Mouse (Mus musculus) embryonic facial prominence, embryonic 13.5 days (tissue): ENCODE results near the gene Klk1. TPM values are rescaled to one million over a fixed set of nuclear protein-coding genes. Genes with fewer than 3 reads are reported as not detected.
"Not testable (repeated sequence)": the region's sequence is repeated elsewhere in the genome, so short reads cannot be mapped to it uniquely, and the experiment has no call there.

Experiments
- ATAC-seq: fragments of 200-750 bp; cut with Nextera tagmentation; 2 replicates; pipeline ENCODE4 v1.8.0; 2017; ENCODE audit warnings: low read depth; ENCODE audit not compliant: insufficient number of reproducible peaks, insufficient read depth, low FRiP score, low TSS enrichment
- H3K27ac ChIP-seq: fragments of 300-500 bp; sonication (generic); 2 replicates; pipeline ENCODE4 v1.5.1; 2015; ENCODE audit warnings: moderate library complexity, mild to moderate bottlenecking, inconsistent platforms
- H3K27me3 ChIP-seq: fragments of 300-500 bp; sonication (generic); 2 replicates; pipeline ENCODE4 v1.6.1; 2015; ENCODE audit warnings: mild to moderate bottlenecking, inconsistent platforms
- H3K36me3 ChIP-seq: fragments of 300-500 bp; sonication (generic); 2 replicates; pipeline ENCODE4 v1.6.1; 2015; ENCODE audit warnings: mild to moderate bottlenecking, inconsistent platforms
- H3K4me1 ChIP-seq: fragments of 300-500 bp; sonication (generic); 2 replicates; pipeline ENCODE4 v1.6.1; 2015; ENCODE audit warnings: inconsistent platforms
- H3K4me2 ChIP-seq: fragments of 300-500 bp; sonication (generic); 2 replicates; pipeline ENCODE4 v1.6.1; 2015; ENCODE audit warnings: moderate library complexity, mild to moderate bottlenecking, inconsistent platforms
- H3K4me3 ChIP-seq: fragments of 300-500 bp; sonication (generic); 2 replicates; pipeline ENCODE4 v1.5.1; 2015; ENCODE audit warnings: mild to moderate bottlenecking, inconsistent platforms
- H3K9ac ChIP-seq: fragments of 300-500 bp; sonication (generic); 2 replicates; pipeline ENCODE4 v1.6.1; 2015; ENCODE audit warnings: mild to moderate bottlenecking, inconsistent platforms
- H3K9me3 ChIP-seq: fragments of 300-500 bp; sonication (generic); 2 replicates; pipeline ENCODE4 v1.6.1; 2016; ENCODE audit warnings: inconsistent platforms
- WGBS: fragments of 180-500 bp; shearing (Covaris S2); methylation state at CpG from one replicate; pipeline ENCODE4 v1.1.7; 2015; ENCODE audit warnings: mixed read lengths; 5-methylcytosine and 5-hydroxymethylcytosine counted together
- polyA plus RNA-seq: library from polyadenylated mRNA; unstranded; fragments of >200 nt; fragmentation: Nextera tagmentation; extraction: Ambion mirVana; gene quantifications from 2 replicates; pipeline ENCODE4 v1.2.1, GENCODE M21; 2015

The Klk1 gene
- not detected in 2 replicates for polyA plus RNA-seq

GRCm38 (mm10) chr7:44225076-44225475 lies at the start of gene Klk1:
TSS of gene Klk1 (plus strand) at chr7:44225360.
- WGBS: 22% methylated on average over 1 of the region's 1 CpGs
- Histone ChIP-seq H3K27ac (no peak within 1 kb of the TSS), H3K36me3 (no peaks in the 10 kb centered on the region), H3K4me3 (no peak within 1 kb of the TSS), H3K4me2 (no peak within 1 kb of the TSS), H3K4me1 (no peaks in the 10 kb centered on the region), H3K9me3 (no peaks in the 10 kb centered on the region), H3K27me3 (no peaks in the 10 kb centered on the region), H3K9ac (no peak within 1 kb of the TSS)
- no peak for ATAC-seq

GRCm38 (mm10) chr7:44179299-44180045 lies 45.7 kb upstream of the Klk1 start:
- no peak for ATAC-seq
- Histone ChIP-seq H3K27me3 (no peaks in the 10 kb centered on the region), H3K27ac (no peak overlapping the region), H3K36me3 (no peaks in the 10 kb centered on the region), H3K9ac (no peak overlapping the region), H3K4me1 (no peaks in the 10 kb centered on the region), H3K9me3 (no peaks in the 10 kb centered on the region), H3K4me2 (no peak overlapping the region), H3K4me3 (no peak overlapping the region)
- 57% methylated on average over 9 of the region's 9 CpGs for WGBS

- H3K27ac ChIP-seq, H3K27me3 ChIP-seq, ATAC-seq, H3K36me3 ChIP-seq, H3K9me3 ChIP-seq, H3K9ac ChIP-seq, H3K4me3 ChIP-seq, H3K4me1 ChIP-seq, H3K4me2 ChIP-seq: not testable (repeated sequence)
- 64% methylated on average over 8 of the region's 8 CpGs for WGBS
Measured at GRCm38 (mm10) chr7:44186516-44186915, 38.6 kb upstream of the Klk1 start.

DNA sequence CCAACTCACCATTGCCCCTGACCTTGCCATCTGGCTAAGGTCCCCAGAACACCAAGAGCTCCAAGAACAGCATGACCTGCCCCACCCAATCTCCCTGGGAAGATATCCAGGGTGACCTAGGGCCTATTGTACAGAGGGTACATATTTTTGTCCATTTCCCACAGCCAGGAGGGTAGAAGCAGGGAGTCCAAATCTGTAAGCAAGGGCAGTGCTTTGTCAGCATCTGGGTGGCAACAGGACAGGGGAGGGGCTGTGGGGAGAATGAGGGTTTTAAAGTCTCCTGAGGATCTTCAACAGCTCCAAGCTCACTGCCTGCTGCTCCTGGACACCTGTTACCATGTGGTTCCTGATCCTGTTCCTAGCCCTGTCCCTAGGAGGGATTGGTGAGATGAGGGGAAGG lies 37.2 kb upstream of the Klk1 start, which contains the start of gene Klk1b24:
Gene Klk1b24, plus strand, starts transcription at position 301 of the 400 bp plus-strand sequence.
- not testable (repeated sequence) for H3K4me3 ChIP-seq, H3K9ac ChIP-seq, H3K36me3 ChIP-seq, H3K27me3 ChIP-seq, H3K9me3 ChIP-seq, H3K4me2 ChIP-seq, H3K27ac ChIP-seq, H3K4me1 ChIP-seq, ATAC-seq

DNA sequence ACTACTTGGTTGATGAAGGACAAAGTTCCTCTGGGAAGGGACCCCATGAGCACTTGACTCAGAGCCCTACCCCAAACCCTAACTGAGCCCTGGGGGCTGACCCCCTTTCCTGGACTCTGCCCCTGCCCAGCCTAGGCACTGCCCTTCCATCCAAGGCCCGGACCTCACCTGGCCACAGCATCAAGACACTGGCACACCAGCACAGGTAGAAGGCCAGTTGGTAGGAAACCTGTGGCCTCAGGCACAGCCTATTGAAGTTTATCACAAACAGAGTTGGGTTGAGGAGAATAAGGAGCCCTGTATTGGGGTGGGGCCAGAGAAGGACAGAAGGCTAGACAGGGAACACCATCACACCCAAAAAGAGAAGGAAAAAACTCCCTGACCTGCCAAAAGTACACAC lies 31.7 kb upstream of the Klk1 start:
- H3K4me3 ChIP-seq, H3K4me1 ChIP-seq, H3K36me3 ChIP-seq, H3K27ac ChIP-seq, H3K9ac ChIP-seq, H3K4me2 ChIP-seq, ATAC-seq, H3K9me3 ChIP-seq, H3K27me3 ChIP-seq: not testable (repeated sequence)
- WGBS: 89% methylated on average over 1 of the region's 1 CpGs

DNA sequence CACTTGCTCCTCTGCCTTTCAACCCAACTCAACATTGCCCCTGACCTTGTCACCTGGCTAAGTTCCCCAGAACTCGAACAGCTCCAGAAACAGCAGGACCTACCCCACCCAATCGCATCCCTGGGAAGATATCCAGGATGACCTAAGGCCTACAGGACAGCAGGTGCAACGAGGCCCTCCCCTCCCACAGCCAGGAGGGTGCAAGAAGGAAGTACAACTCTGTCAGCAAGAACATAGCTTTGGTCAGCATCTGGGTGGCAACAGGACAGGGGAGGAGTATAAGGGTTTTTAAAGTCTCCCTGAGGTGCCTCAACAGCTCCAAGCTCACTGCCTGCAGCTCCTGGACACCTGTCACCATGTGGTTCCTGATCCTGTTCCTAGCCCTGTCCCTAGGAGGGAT lies 27.3 kb upstream of the Klk1 start, which contains the start of gene Klk1b3:
Gene Klk1b3, plus strand, starts transcription at position 301 of the 400 bp plus-strand sequence.
- Histone ChIP-seq H3K9ac (no peak within 1 kb of the TSS), H3K27me3 (no peaks in the 10 kb centered on the region), H3K4me3 (no peak within 1 kb of the TSS), H3K9me3 (no peaks in the 10 kb centered on the region), H3K4me2 (no peak within 1 kb of the TSS), H3K27ac (no peak within 1 kb of the TSS), H3K36me3 (no peaks in the 10 kb centered on the region), H3K4me1 (no peaks in the 10 kb centered on the region)
- 63% methylated on average over 3 of the region's 3 CpGs for WGBS
- no peak for ATAC-seq

DNA sequence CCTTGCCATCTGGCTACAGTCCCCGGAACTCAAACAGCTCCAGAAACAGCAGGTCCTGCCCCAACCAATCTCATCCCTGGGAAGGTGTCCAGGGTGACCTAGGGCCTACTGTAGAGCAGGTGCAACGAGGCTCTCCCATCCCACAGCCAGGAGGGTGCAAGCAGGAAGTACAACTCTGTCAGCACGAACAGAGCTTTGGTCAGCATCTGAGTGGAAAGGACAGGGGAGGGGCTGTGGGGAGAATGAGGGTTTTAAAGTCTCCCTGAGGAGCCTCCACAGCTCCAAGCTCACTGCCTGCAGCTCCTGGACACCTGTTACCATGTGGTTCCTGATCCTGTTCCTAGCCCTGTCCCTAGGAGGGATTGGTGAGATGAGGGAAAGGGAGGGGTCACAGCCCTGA lies 18.0 kb upstream of the Klk1 start, which contains the start of gene Klk1b4:
Gene Klk1b4, plus strand, starts transcription at position 301 of the 400 bp plus-strand sequence.
- 55% methylated on average over 3 of the region's 3 CpGs for WGBS
- not testable (repeated sequence) for ATAC-seq, H3K27ac ChIP-seq, H3K9me3 ChIP-seq, H3K27me3 ChIP-seq, H3K4me3 ChIP-seq, H3K9ac ChIP-seq, H3K4me2 ChIP-seq, H3K36me3 ChIP-seq, H3K4me1 ChIP-seq

DNA sequence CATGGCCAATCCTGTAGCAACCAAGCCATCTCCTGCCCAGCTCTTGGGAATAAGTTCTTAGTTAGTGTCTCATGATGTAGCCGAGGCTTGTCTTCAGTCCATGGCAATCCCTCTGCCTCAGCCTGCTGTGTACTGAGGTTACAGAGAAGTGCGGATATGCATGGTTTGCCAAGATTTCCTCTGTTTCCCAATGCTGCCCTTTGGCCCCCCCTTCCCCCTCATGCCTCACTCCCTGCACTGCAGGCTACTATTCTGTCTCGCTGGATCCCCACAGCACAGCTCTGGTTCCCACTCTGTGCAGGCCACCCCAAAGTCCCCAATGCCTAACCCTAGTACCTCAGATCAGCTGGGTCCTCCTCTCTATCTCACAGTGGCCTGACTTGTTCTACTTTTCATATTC lies 16.9 kb upstream of the Klk1 start:
- ATAC-seq: no peak
- no peaks in the 10 kb centered on the region for H3K4me1 ChIP-seq
- H3K4me2 ChIP-seq: no peak overlapping the region
- H3K4me3 ChIP-seq: no peak overlapping the region
- no peaks in the 10 kb centered on the region for H3K36me3 ChIP-seq
- H3K9ac ChIP-seq: no peak overlapping the region
- no peaks in the 10 kb centered on the region for H3K27me3 ChIP-seq
- no peak overlapping the region for H3K27ac ChIP-seq
- WGBS: 85% methylated on average over 3 of the region's 3 CpGs
- no peaks in the 10 kb centered on the region for H3K9me3 ChIP-seq

DNA sequence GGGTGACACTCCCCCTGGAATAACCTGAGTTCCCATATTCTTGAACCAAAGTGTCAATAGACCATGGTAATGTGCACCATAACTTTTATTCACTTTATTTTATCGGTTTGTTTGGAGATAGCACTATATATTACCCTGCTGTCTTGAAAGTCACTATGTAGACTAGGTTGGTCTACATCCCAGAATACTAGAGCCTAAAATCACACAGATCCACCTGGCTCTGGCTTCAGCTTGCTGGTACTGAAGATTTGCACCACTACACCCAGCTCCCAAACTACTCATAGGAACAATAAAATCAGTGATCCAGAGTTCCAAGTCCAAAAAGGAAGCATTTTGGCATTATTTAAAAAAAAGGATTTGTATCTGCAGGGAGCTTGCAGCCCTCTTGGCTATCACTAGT lies 9.5 kb upstream of the Klk1 start, which contains the start of gene Klk1b5:
Gene Klk1b5, plus strand, starts transcription at position 301 of the 400 bp plus-strand sequence.
- Histone ChIP-seq H3K4me3 (no peak within 1 kb of the TSS), H3K36me3 (no peaks in the 10 kb centered on the region), H3K9ac (no peak within 1 kb of the TSS), H3K27me3 (no peaks in the 10 kb centered on the region), H3K4me1 (no peaks in the 10 kb centered on the region), H3K9me3 (no peaks in the 10 kb centered on the region), H3K4me2 (no peak within 1 kb of the TSS), H3K27ac (no peak within 1 kb of the TSS)
- WGBS: 77% methylated on average over 1 of the region's 1 CpGs
- ATAC-seq: no peak

- not testable (repeated sequence) for ATAC-seq, H3K27me3 ChIP-seq
- 66% methylated on average over 9 of the region's 10 CpGs for WGBS
Measured at GRCm38 (mm10) chr7:44221601-44222000, 3.6 kb upstream of the Klk1 start.

DNA sequence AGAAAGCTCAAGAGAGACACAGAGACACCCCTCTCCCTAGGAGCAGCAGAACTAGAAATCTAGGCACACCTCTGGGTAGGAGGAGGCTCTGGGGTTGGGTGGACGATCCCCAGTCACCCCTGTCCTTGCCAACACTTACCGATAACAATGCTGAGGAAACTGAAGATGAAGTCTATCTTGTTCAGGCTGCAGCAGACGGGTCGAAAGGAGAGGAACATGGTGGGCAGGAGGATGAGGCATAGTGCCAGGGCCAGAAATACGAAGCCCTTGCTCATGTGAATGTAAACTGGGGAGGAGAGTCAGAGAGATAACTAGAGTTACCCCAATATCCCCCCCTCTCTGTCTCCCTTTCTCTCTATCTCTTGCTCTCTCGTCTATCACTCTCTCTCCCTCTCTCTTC lies 2.8 kb upstream of the Klk1 start:
- H3K36me3 ChIP-seq, H3K9me3 ChIP-seq: not testable (repeated sequence)
- WGBS: 84% methylated on average over 6 of the region's 6 CpGs

More at GRCm38 (mm10) chr7:44221601-44222000, 3.6 kb upstream of the Klk1 start:
- not testable (repeated sequence) for H3K27ac ChIP-seq, H3K9ac ChIP-seq, H3K4me1 ChIP-seq, H3K4me3 ChIP-seq, H3K36me3 ChIP-seq, H3K9me3 ChIP-seq, H3K4me2 ChIP-seq

GRCm38 (mm10) chr7:44235909-44236308 lies 10.7 kb downstream of the Klk1 start, which contains the start of gene Gm36864:
TSS of gene Gm36864 (plus strand) at chr7:44236177.
- no peak for ATAC-seq
- Histone ChIP-seq H3K9me3 (no peaks in the 10 kb centered on the region), H3K4me2 (no peak within 1 kb of the TSS), H3K4me1 (no peaks in the 10 kb centered on the region), H3K4me3 (no peak within 1 kb of the TSS), H3K27ac (no peak within 1 kb of the TSS), H3K9ac (no peak within 1 kb of the TSS), H3K27me3 (no peaks in the 10 kb centered on the region), H3K36me3 (no peaks in the 10 kb centered on the region)
- WGBS: 82% methylated on average over 3 of the region's 3 CpGs

More for the DNA sequence above, 2.8 kb upstream of the Klk1 start:
- not testable (repeated sequence) for H3K4me1 ChIP-seq, H3K27me3 ChIP-seq, H3K9ac ChIP-seq, H3K27ac ChIP-seq, H3K4me2 ChIP-seq, H3K4me3 ChIP-seq, ATAC-seq
